Mouse (Mus musculus): ENCODE results near the gene Kmt2e. TPM values are rescaled to one million over a fixed set of nuclear protein-coding genes. Genes with fewer than 3 reads are reported as not detected.

Gene Kmt2e
- polyA plus RNA-seq, 1 experiment, result 44.7 TPM

DNA sequence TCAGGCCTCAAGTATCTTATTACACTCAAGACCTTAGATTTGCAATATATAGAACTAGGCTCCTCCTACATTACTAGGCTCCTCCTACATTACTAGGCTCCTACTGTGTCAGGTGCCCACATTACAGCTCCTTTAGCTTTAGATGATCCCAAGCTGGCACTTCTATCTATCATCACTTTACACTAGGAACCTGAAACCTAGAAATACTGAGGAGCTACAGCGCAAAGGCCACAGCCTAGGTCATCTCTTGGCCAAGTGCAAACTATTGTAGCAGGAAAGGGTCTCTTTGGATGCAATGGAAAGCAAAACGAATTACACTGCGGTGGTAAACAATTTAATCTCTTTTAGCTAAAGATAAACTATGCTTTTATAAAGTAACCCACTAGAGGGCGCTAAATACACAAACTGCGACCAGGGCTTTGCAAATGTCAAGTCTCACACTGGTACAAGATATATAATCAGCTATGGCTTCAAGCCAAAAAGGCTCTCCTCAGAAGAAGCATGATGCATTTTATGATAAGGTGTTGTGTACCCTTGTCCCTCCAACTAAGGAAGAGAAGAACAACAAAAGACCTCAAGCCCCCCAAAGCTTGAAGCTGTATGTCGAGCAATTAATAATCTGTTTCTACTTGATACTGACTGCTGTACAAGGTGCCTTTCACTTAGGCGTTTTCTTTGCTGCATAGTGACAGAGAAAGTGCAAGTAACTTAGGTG, 18.5 kb upstream of the Kmt2e start:
- peak overlapping the region; percentile 4; the same call in 1 of the 2 replicates for H3K27ac ChIP-seq (ENCODE audit: insufficient read depth, low read length)
- TF ChIP-seq POLR2A (IDR thresholded peaks at IDR 0.05; ENCODE audit: extremely low read depth, insufficient read depth, low read length), result no peak
- peak; percentile 34; the same call in 1 of the 2 replicates for TF ChIP-seq CTCF (IDR thresholded peaks at IDR 0.05; ENCODE audit: extremely low read depth, insufficient read depth, low read length)
- H3K4me3 ChIP-seq (ENCODE audit: insufficient read depth, low read length), result no peak overlapping the region
- peaks cover 34% of the 10 kb centered on the region for H3K4me1 ChIP-seq (ENCODE audit: control insufficient read depth, insufficient read depth, low read length)

DNA sequence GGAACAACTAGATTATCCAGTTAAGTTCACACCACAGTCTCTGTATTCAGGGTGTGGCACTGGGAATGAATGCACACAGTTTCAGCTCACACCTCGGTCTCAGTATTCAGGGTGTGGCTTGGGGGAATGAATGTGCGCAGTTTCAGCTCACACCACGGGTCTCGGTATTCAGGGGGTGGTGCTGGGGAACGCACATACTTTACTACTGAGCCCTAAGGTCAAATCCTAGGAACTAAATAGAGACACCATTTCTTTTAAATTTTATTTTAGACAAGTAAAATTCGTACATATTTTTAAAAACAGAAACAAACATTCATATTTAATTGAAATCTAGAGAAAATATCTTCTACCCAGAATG, 18.0 kb upstream of the Kmt2e start:
- TF ChIP-seq POLR2A (IDR thresholded peaks at IDR 0.05; ENCODE audit: extremely low read depth, insufficient read depth, low read length) (no peak), CTCF (IDR thresholded peaks at IDR 0.05; ENCODE audit: extremely low read depth, insufficient read depth, low read length) (no peak)
- peak overlapping the region; percentile 67 for H3K4me3 ChIP-seq (ENCODE audit: insufficient read depth, low read length)
- H3K4me1 ChIP-seq (ENCODE audit: control insufficient read depth, insufficient read depth, low read length), result peaks cover 34% of the 10 kb centered on the region
- peak overlapping the region; percentile 4; the same call in 1 of the 2 replicates for H3K27ac ChIP-seq (ENCODE audit: insufficient read depth, low read length)

DNA sequence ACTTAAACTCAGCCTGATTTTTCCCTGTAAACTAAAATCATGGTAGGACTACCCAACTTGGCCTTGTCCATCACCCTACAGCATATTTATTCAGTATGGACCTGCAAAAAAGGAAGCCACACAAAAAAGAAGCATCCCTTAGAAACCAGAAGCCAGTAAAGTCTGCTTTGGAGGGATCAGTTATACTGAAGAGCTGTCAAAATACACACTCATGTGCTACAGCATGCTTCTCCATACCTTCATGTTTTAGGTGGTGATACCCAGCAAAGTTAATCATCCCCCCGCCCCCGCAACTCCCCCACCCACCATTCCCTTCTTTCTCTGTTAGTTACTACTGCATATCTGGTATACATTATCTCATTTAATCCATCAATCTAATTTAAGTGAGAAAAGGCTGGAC, 16.5 kb upstream of the Kmt2e start:
- Histone ChIP-seq H3K4me1 (ENCODE audit: control insufficient read depth, insufficient read depth, low read length) (peaks cover 23% of the 10 kb centered on the region), H3K27ac (ENCODE audit: insufficient read depth, low read length) (no peak overlapping the region), H3K4me3 (ENCODE audit: insufficient read depth, low read length) (peak overlapping the region; percentile 67; the same call in 1 of the 2 replicates)
- TF ChIP-seq CTCF (IDR thresholded peaks at IDR 0.05; ENCODE audit: extremely low read depth, insufficient read depth, low read length), result no peak
- TF ChIP-seq POLR2A (IDR thresholded peaks at IDR 0.05; ENCODE audit: extremely low read depth, insufficient read depth, low read length), result no peak

DNA sequence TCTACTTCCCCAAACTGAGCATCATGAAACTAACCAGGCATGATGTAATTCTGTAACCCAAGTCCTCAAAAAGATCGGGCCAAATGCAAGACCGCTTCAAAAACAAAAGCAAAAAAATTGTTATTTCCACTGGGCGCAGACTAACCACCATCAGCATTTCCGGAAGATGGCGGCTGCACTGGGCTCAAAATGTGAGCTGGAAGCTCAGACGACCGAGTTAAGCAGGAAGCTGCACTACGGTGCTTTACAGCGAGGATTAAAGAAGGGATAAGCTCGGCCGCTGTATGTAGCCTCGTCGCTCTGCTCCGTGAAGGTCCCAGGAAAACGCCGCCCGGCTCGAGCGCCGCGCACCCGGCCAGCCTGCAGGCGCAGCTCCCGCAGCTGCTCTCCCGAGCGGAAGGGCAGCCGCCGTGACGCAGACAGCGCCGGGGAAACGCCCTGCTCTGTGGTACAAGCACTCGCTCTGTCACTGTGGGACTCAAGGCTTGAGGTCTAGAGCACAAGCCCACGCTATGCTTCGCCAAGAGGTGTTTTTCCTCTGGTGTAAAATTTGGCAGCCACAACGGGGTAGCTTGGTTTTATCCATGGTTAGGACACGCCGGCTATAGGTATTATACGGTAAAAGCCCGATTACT, 16.0 kb upstream of the Kmt2e start:
- H3K27ac ChIP-seq (ENCODE audit: insufficient read depth, low read length), result peak overlapping the region; percentile 85
- peak overlapping the region; percentile 67 for H3K4me3 ChIP-seq (ENCODE audit: insufficient read depth, low read length)
- peaks cover 22% of the 10 kb centered on the region for H3K4me1 ChIP-seq (ENCODE audit: control insufficient read depth, insufficient read depth, low read length)
- TF ChIP-seq POLR2A (IDR thresholded peaks at IDR 0.05; ENCODE audit: extremely low read depth, insufficient read depth, low read length), result peak; percentile 86
- no peak for TF ChIP-seq CTCF (IDR thresholded peaks at IDR 0.05; ENCODE audit: extremely low read depth, insufficient read depth, low read length)

DNA sequence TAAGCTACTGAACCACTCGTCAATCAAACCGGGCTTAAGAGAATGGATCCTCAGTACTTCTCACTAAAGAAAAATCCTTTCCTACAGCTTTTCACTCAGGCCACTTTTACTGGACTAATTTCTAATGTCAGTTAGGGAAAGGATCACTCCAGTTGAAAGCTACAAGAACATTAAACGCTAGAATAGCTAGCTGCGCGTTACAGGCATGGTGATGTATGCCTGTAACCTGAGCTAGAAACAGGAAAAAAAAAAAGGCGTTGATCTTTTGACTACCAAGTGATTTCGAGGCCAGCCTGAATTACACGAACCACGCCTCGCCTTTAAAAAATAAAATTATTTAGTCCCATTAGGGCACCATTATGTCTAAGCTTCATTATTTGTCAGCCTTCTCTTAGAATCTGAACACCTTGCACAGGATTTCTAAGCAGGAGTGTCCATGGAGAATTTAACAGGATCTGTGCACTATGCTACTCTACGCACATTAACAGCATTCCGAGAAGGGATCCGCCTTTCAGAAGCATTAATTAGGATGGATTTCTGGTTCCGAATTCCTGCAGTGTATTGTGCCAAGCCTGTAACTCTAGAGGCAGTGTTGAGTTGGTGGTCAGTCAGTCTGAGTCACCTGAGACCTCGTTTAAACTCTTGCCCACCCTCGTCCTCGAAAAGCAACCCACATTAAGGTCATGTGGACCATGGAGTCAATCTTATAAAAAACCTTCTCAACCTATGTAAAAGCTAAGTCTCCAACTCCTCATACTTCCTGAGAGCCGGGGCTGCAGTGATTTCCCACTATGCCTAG, 15.2 kb upstream of the Kmt2e start:
- Histone ChIP-seq H3K4me1 (ENCODE audit: control insufficient read depth, insufficient read depth, low read length) (peaks cover 22% of the 10 kb centered on the region), H3K4me3 (ENCODE audit: insufficient read depth, low read length) (peak overlapping the region; percentile 67), H3K27ac (ENCODE audit: insufficient read depth, low read length) (peak overlapping the region; percentile 55; the same call in 1 of the 2 replicates)
- TF ChIP-seq CTCF (IDR thresholded peaks at IDR 0.05; ENCODE audit: extremely low read depth, insufficient read depth, low read length) (peak; percentile 13; the same call in 1 of the 2 replicates), POLR2A (IDR thresholded peaks at IDR 0.05; ENCODE audit: extremely low read depth, insufficient read depth, low read length) (no peak)

DNA sequence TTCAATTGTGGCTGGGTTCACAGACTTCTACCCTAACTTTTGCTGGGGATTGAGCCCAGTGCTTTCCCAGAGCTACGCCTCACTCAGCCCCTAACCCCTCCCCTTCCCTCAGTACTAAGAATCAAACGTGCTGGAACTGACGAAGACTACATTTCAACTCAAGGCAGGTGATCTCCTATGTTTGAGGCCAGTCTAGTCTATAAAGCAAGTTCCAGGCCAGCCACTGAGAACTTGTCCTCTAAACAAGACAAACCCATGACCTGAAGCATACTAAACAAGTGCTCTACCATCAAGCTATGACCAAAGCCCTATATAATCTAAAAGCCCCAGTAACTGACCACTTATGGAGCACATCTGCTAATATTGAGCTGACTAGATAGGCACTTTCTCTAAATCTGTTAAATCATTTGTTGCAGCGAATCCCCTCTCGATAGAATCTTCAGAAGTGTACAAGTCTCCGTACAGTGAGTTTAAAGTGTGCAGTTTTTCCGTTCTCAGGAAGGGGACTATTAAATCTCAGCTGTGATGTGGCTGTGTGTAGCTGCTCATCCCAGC, 14.5 kb upstream of the Kmt2e start:
- Histone ChIP-seq H3K27ac (ENCODE audit: insufficient read depth, low read length) (no peak overlapping the region), H3K4me3 (ENCODE audit: insufficient read depth, low read length) (no peak overlapping the region), H3K4me1 (ENCODE audit: control insufficient read depth, insufficient read depth, low read length) (peaks cover 18% of the 10 kb centered on the region)
- TF ChIP-seq CTCF (IDR thresholded peaks at IDR 0.05; ENCODE audit: extremely low read depth, insufficient read depth, low read length) (no peak), POLR2A (IDR thresholded peaks at IDR 0.05; ENCODE audit: extremely low read depth, insufficient read depth, low read length) (no peak)

DNA sequence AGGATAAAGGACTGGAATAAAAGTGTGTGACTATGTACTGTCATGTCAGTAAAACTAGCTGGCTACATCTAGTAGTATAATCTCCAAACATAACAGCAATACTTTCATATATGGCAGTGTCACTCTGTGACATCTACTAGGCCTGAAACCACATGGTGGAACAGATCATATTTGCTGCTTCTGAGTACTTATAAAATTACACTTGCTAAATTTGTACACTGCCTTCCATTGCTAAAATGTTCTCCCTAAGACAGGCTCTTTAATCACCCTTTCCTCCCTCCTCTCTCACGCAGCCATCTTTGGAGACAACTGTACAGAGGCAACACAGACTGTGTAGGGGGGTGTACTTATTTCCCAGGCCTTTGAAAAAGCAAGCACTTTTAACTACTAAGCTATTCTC, 13.8 kb upstream of the Kmt2e start:
- no peak overlapping the region for H3K4me3 ChIP-seq (ENCODE audit: insufficient read depth, low read length)
- H3K27ac ChIP-seq (ENCODE audit: insufficient read depth, low read length), result no peak overlapping the region
- peaks cover 14% of the 10 kb centered on the region for H3K4me1 ChIP-seq (ENCODE audit: control insufficient read depth, insufficient read depth, low read length)
- TF ChIP-seq POLR2A (IDR thresholded peaks at IDR 0.05; ENCODE audit: extremely low read depth, insufficient read depth, low read length), result no peak
- no peak for TF ChIP-seq CTCF (IDR thresholded peaks at IDR 0.05; ENCODE audit: extremely low read depth, insufficient read depth, low read length)

DNA sequence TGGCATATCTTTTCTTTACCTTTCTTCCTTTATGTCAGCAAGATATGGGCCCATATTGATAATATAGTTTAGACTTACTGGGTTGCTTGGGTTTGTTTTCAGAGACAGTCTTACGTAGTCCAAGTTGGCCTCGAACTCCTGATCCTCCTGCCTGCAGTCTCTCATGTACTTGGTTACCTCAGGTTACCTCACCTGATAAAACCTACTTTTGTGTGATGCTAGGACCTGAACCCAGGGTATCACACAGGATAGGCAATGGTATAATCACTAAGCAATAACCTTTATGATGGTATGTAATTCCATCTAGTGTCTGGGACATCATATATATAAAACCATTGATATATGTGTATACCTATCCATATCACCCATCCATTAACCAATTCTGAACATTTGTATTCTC, 12.8 kb upstream of the Kmt2e start:
- H3K27ac ChIP-seq (ENCODE audit: insufficient read depth, low read length), result no peak overlapping the region
- H3K4me1 ChIP-seq (ENCODE audit: control insufficient read depth, insufficient read depth, low read length), result peaks cover 11% of the 10 kb centered on the region; the same call in 1 of the 2 replicates
- TF ChIP-seq POLR2A (IDR thresholded peaks at IDR 0.05; ENCODE audit: extremely low read depth, insufficient read depth, low read length), result no peak
- no peak for TF ChIP-seq CTCF (IDR thresholded peaks at IDR 0.05; ENCODE audit: extremely low read depth, insufficient read depth, low read length)
- no peak overlapping the region for H3K4me3 ChIP-seq (ENCODE audit: insufficient read depth, low read length)

DNA sequence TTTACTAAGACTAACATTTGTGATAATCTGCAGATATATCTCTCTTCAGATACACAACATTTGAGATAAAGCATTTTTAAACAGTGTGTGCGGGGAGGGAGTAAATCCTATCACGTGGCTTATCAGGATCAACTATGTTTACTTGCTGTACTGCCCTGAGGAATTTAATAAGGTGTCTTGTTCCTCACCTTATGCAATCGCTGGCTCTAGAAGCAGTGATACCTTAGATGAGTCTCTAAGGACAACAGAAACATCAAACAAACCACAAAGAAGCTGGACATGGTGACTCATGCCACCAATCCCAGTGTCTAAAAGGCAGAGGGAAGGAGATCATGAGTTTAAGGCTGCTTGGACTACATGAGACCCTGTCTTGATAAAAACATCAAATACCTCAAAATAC, 11.2 kb upstream of the Kmt2e start:
- peaks cover 12% of the 10 kb centered on the region for H3K4me1 ChIP-seq (ENCODE audit: control insufficient read depth, insufficient read depth, low read length)
- H3K4me3 ChIP-seq (ENCODE audit: insufficient read depth, low read length), result no peak overlapping the region
- H3K27ac ChIP-seq (ENCODE audit: insufficient read depth, low read length), result no peak overlapping the region
- no peak for TF ChIP-seq CTCF (IDR thresholded peaks at IDR 0.05; ENCODE audit: extremely low read depth, insufficient read depth, low read length)
- TF ChIP-seq POLR2A (IDR thresholded peaks at IDR 0.05; ENCODE audit: extremely low read depth, insufficient read depth, low read length), result no peak
